8 mouse cellular contexts compared by ENCODE assay signal in the genomic region with DNA sequence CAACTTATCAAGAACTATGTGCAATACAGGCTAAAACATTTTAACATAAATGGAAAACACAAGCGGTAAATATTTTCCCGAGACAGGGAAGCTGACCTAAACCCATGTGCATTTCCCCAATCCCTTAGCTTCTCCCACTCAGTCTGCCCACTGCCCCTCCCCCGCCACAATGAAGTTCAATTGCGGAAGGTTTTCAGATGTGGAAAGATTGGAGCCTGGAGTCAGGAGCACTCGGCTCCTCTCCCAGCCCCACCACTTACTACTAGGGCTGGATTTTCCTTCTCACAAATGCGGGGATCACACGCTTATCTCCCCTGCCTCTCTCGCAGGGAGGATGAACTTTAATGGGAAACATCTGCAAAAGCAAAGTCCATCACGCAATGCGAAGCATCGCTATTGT.
DNase-seq lines count a peak whose midpoint lies in the region; ATAC-seq and TF ChIP-seq lines count a peak whose summit lies in the region.

No protein-coding gene starts in this region.

- peak; percentile 38 for DNase-seq in adrenal gland, postnatal 10 days
- DNase-seq in adrenal gland, adult 8-10 months = no peak
- peak; percentile 39 for DNase-seq in right cerebral cortex, postnatal 14 days
- no peak for DNase-seq in right cerebral cortex, postnatal 25 days
- no peak for DNase-seq in ovary, adult 18-20 months (ENCODE audit: low spot score)

- no peaks in the 10 kb centered on the region for H3K9me3 ChIP-seq in limb, embryonic 12.5 days

- no peak; the same call in 1 of the 2 replicates for ATAC-seq in limb, embryonic 12.5 days (ENCODE audit: insufficient number of reproducible peaks, insufficient read depth, low FRiP score, low TSS enrichment, low read depth)
- no peak for ATAC-seq in megakaryocyte-erythroid progenitor cell, adult 5-6 weeks (replicated peaks; ENCODE audit: low FRiP score, low TSS enrichment, poor library complexity, severe bottlenecking)

- H3K27ac ChIP-seq in limb, embryonic 12.5 days = no peak overlapping the region
- no peak overlapping the region for H3K27ac ChIP-seq in olfactory bulb, adult 2 months (ENCODE audit: insufficient read depth, low read depth, low read length)

- no peak overlapping the region for H3K4me3 ChIP-seq in limb, embryonic 12.5 days (replicated peaks)
- H3K4me3 ChIP-seq in olfactory bulb, adult 2 months (ENCODE audit: insufficient read depth, low read depth, low read length) = peak overlapping the region; percentile 23

- no peak overlapping the region for H3K9ac ChIP-seq in limb, embryonic 12.5 days (replicated peaks)

- peak overlapping the region; percentile 21 for H3K4me2 ChIP-seq in limb, embryonic 12.5 days

- TF ChIP-seq CTCF in olfactory bulb, adult 2 months (IDR thresholded peaks at IDR 0.05; ENCODE audit: insufficient read depth, low read depth, low read length) = no peak

- no peaks in the 10 kb centered on the region; the same call in 1 of the 2 replicates for H3K4me1 ChIP-seq in limb, embryonic 12.5 days (replicated peaks)
- H3K4me1 ChIP-seq in olfactory bulb, adult 2 months (ENCODE audit: control insufficient read depth, insufficient read depth, low read length) = 0 out of 2 replicates have a peak, but pooled peaks cover 3% of the 10 kb centered on the region

- H3K36me3 ChIP-seq in limb, embryonic 12.5 days = no peaks in the 10 kb centered on the region

- TF ChIP-seq POLR2A in olfactory bulb, adult 2 months (IDR thresholded peaks at IDR 0.05; ENCODE audit: insufficient read depth, low read depth, low read length) = no peak

- 39% methylated on average over 11 of the region's 11 CpGs for WGBS in limb, embryonic 12.5 days
- WGBS in olfactory bulb, adult 2 months = 45% methylated on average over 11 of the region's 11 CpGs

- H3K27me3 ChIP-seq in limb, embryonic 12.5 days = no peaks in the 10 kb centered on the region

Comparison
In these comparisons a context has a peak if more than half of its experiments do, and no peak if none do; other contexts are left out.
1. DNase-seq: peak in adrenal gland, postnatal 10 days (single experiment) and right cerebral cortex, postnatal 14 days (single experiment); none in adrenal gland, adult 8-10 months (single experiment), right cerebral cortex, postnatal 25 days (single experiment) and ovary, adult 18-20 months (single experiment).